Mouse (Mus musculus): Measurements from ENCODE around the gene Padi2. TPM values are rescaled to one million over a fixed set of nuclear protein-coding genes. Genes with fewer than 3 reads are reported as not detected.
A peak's percentile ranks its signal among the peaks of the same experiment; 100 is the strongest.

Gene Padi2
- polyA plus RNA-seq, 1 experiment from 2014 or later, result 1.2 TPM

DNA sequence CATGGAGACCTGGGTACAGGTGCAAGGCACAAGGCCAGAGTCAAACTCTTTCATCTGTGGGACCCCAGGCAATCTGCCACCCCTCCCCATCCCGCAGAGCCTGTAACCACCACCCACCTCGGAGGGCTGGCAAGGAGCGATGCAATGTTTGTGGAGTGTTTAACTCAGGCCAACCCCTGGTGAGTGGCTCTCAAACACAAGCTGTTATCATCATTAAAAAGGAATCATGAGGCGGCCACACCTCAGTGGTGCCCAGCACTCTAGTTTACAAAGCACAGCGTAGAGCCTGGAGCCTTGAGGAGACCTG is 33.5 kb upstream of the Padi2 start:
- no peak overlapping the region for H3K4me3 ChIP-seq (ENCODE audit: low read depth, low read length)
- WGBS, result 53% methylated on average over 5 of the region's 5 CpGs
- H3K9ac ChIP-seq (ENCODE audit: low read depth, low read length), result no peak overlapping the region
- ATAC-seq, result peak; percentile 9; the same call in 1 of the 2 replicates
- H3K9me3 ChIP-seq (ENCODE audit: control insufficient read depth), result no peaks in the 10 kb centered on the region
- no peak overlapping the region; the same call in 1 of the 2 replicates for H3K4me2 ChIP-seq (replicated peaks; ENCODE audit: low read depth)
- no peak for TF ChIP-seq CTCF (IDR thresholded peaks at IDR 0.05; ENCODE audit: low read depth)
- H3K36me3 ChIP-seq (ENCODE audit: control insufficient read depth, insufficient read depth), result no peaks in the 10 kb centered on the region
- H3K4me1 ChIP-seq (replicated peaks; ENCODE audit: control insufficient read depth, insufficient read depth, low read length), result peaks cover 4% of the 10 kb centered on the region; the same call in 1 of the 2 replicates
- H3K27me3 ChIP-seq (replicated peaks; ENCODE audit: control insufficient read depth, insufficient read depth, low read length), result no peaks in the 10 kb centered on the region
- peak overlapping the region; percentile 60 for H3K27ac ChIP-seq (ENCODE audit: low read depth, low read length)

DNA sequence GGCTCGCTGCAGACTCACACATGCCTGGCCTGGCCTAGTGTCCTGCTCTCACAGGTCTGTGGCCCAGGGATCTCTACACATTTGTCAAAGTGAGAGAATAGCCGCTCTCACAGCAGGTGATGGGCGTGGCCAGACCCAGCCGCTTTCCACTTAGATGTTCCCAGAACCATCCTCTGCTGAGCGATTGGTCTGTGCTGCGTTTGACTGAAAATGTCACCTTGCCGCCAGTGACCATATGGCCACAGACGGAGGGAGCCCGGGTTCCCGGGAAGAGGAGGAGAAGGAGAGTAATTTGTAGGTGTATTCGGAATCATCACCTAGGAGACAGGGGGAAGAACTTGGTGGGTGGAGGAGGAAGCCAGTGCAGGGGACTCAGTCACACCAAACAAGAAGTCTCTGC is 33.1 kb upstream of the Padi2 start:
- ATAC-seq, result no peak
- Histone ChIP-seq H3K4me3 (ENCODE audit: low read depth, low read length) (no peak overlapping the region), H3K4me2 (replicated peaks; ENCODE audit: low read depth) (no peak overlapping the region), H3K27ac (ENCODE audit: low read depth, low read length) (no peak overlapping the region), H3K9ac (ENCODE audit: low read depth, low read length) (no peak overlapping the region), H3K9me3 (ENCODE audit: control insufficient read depth) (no peaks in the 10 kb centered on the region), H3K36me3 (ENCODE audit: control insufficient read depth, insufficient read depth) (no peaks in the 10 kb centered on the region), H3K27me3 (replicated peaks; ENCODE audit: control insufficient read depth, insufficient read depth, low read length) (no peaks in the 10 kb centered on the region), H3K4me1 (replicated peaks; ENCODE audit: control insufficient read depth, insufficient read depth, low read length) (peaks cover 4% of the 10 kb centered on the region; the same call in 1 of the 2 replicates)
- 47% methylated on average over 11 of the region's 11 CpGs for WGBS
- no peak for TF ChIP-seq CTCF (IDR thresholded peaks at IDR 0.05; ENCODE audit: low read depth)

DNA sequence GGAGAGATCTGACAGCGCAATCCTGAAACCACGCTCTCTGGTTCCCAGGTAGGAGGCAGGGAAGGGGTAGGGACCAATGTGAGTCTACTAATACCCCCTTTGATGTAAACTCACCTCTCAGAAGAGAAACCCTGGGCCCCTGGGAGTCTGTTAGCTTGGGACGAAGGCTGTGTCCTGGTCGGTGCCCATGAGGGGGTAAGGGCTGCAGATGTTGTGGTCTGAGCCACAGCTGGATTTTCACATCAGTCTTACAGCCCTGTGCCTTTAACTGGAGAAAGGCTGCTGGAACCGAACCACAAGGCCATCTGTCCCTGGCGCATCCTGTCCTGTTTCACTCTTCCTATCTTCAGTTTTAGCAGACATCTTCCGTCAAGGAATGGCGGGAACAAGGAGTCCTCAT is 30.0 kb upstream of the Padi2 start:
- Histone ChIP-seq H3K4me3 (ENCODE audit: low read depth, low read length) (no peak overlapping the region), H3K36me3 (ENCODE audit: control insufficient read depth, insufficient read depth) (no peaks in the 10 kb centered on the region), H3K4me1 (replicated peaks; ENCODE audit: control insufficient read depth, insufficient read depth, low read length) (peaks cover 7% of the 10 kb centered on the region; the same call in 1 of the 2 replicates), H3K27me3 (replicated peaks; ENCODE audit: control insufficient read depth, insufficient read depth, low read length) (no peaks in the 10 kb centered on the region), H3K9me3 (ENCODE audit: control insufficient read depth) (no peaks in the 10 kb centered on the region), H3K4me2 (replicated peaks; ENCODE audit: low read depth) (no peak overlapping the region), H3K9ac (ENCODE audit: low read depth, low read length) (no peak overlapping the region), H3K27ac (ENCODE audit: low read depth, low read length) (no peak overlapping the region)
- ATAC-seq, result no peak
- TF ChIP-seq CTCF (IDR thresholded peaks at IDR 0.05; ENCODE audit: low read depth), result no peak
- WGBS, result 87% methylated on average over 8 of the region's 8 CpGs

DNA sequence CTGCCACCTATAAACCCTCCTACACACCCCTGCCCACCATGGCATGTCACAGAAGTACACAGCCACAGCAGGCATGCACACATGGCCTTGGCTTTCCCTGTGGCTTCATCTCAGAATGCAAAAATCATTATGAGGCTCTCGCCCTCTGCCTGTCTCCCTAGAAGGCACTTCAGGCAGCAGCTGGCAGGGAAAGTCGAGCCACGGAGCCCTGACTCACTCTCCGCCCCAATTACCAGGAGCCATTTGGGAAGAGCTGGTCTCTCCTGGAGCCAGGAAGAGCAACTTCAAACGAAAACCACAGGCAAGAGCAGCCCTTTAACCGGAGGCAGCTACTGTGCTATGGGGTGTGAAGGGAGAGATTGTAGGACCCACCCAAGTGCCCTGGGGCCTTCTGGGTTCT is 29.5 kb upstream of the Padi2 start:
- no peaks in the 10 kb centered on the region for H3K9me3 ChIP-seq (ENCODE audit: control insufficient read depth)
- peaks cover 7% of the 10 kb centered on the region; the same call in 1 of the 2 replicates for H3K4me1 ChIP-seq (replicated peaks; ENCODE audit: control insufficient read depth, insufficient read depth, low read length)
- no peak overlapping the region for H3K9ac ChIP-seq (ENCODE audit: low read depth, low read length)
- TF ChIP-seq CTCF (IDR thresholded peaks at IDR 0.05; ENCODE audit: low read depth), result no peak
- H3K4me2 ChIP-seq (replicated peaks; ENCODE audit: low read depth), result no peak overlapping the region
- ATAC-seq, result no peak
- WGBS, result 49% methylated on average over 6 of the region's 6 CpGs
- H3K4me3 ChIP-seq (ENCODE audit: low read depth, low read length), result no peak overlapping the region
- no peak overlapping the region for H3K27ac ChIP-seq (ENCODE audit: low read depth, low read length)
- no peaks in the 10 kb centered on the region for H3K36me3 ChIP-seq (ENCODE audit: control insufficient read depth, insufficient read depth)
- no peaks in the 10 kb centered on the region for H3K27me3 ChIP-seq (replicated peaks; ENCODE audit: control insufficient read depth, insufficient read depth, low read length)

DNA sequence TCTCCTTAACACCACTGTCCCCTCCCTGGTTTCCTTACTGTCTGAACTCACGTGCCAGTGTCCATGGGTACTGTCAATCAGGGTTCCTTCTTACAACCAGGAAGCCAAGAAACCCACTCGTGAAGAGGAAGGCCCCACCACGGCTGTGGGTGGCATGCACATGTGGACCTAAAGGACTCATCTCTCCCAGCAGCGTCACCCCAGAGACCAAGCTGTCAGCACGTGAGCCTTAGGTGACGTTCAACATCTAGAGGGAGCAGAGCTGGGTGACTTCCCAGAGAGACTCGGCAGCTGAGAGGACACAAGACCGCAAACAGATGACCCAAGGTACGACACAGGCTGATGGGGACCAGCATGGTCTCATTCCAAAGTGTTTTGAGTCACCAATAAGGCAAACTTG is 28.7 kb upstream of the Padi2 start:
- no peak for TF ChIP-seq CTCF (IDR thresholded peaks at IDR 0.05; ENCODE audit: low read depth)
- no peak overlapping the region for H3K27ac ChIP-seq (ENCODE audit: low read depth, low read length)
- no peak overlapping the region for H3K4me3 ChIP-seq (ENCODE audit: low read depth, low read length)
- no peak for ATAC-seq
- H3K27me3 ChIP-seq (replicated peaks; ENCODE audit: control insufficient read depth, insufficient read depth, low read length), result no peaks in the 10 kb centered on the region
- H3K4me2 ChIP-seq (replicated peaks; ENCODE audit: low read depth), result no peak overlapping the region
- H3K36me3 ChIP-seq (ENCODE audit: control insufficient read depth, insufficient read depth), result no peaks in the 10 kb centered on the region
- 77% methylated on average over 9 of the region's 9 CpGs for WGBS
- H3K9me3 ChIP-seq (ENCODE audit: control insufficient read depth), result no peaks in the 10 kb centered on the region
- 0 out of 2 replicates have a peak, but pooled peaks cover 7% of the 10 kb centered on the region for H3K4me1 ChIP-seq (replicated peaks; ENCODE audit: control insufficient read depth, insufficient read depth, low read length)
- no peak overlapping the region for H3K9ac ChIP-seq (ENCODE audit: low read depth, low read length)

DNA sequence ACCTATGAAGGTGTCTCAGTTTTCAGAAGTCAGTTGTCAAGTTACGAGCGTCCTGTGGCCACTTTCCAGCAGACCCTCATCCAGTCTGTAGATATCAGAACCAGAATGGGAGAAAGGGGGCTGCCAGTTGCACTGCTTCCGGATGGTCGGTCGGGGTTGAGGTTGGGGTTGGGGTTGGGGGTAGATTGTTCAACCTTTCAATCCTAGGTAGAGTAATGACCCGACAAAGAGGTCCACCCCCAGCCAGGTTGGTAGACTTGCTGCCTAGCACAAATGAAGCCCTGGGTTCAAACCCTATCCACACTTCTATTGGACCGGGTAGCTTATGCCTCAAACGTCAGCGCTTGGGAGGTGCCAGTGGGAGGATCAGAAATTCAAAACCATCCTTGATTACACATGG is 27.5 kb upstream of the Padi2 start:
- 91% methylated on average over 9 of the region's 9 CpGs for WGBS
- H3K4me2 ChIP-seq (replicated peaks; ENCODE audit: low read depth), result no peak overlapping the region
- no peak overlapping the region for H3K4me3 ChIP-seq (ENCODE audit: low read depth, low read length)
- no peak overlapping the region for H3K9ac ChIP-seq (ENCODE audit: low read depth, low read length)
- no peaks in the 10 kb centered on the region for H3K27me3 ChIP-seq (replicated peaks; ENCODE audit: control insufficient read depth, insufficient read depth, low read length)
- H3K27ac ChIP-seq (ENCODE audit: low read depth, low read length), result no peak overlapping the region
- no peak for ATAC-seq
- TF ChIP-seq CTCF (IDR thresholded peaks at IDR 0.05; ENCODE audit: low read depth), result no peak
- no peaks in the 10 kb centered on the region for H3K9me3 ChIP-seq (ENCODE audit: control insufficient read depth)
- 0 out of 2 replicates have a peak, but pooled peaks cover 2% of the 10 kb centered on the region for H3K4me1 ChIP-seq (replicated peaks; ENCODE audit: control insufficient read depth, insufficient read depth, low read length)
- no peaks in the 10 kb centered on the region for H3K36me3 ChIP-seq (ENCODE audit: control insufficient read depth, insufficient read depth)

DNA sequence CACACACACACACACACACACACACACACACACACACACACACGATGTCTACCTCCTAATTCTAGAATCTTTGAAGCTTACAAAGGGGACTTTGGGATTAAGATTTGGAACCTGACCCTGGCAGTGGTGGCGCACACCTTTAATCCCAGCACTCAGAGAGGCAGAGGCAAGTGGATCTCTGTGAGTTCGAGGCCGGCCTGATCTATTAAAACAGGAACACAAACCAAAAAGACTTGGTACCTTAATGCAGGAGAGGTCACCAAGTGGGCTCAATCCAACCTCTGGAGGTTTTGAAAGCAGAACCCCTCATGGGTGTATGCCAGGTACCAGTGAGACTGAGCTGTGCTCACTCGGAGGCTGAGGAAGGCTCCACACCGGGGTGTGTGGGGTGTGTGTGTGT is 27.0 kb upstream of the Padi2 start:
- 92% methylated on average over 6 of the region's 6 CpGs for WGBS
- ATAC-seq, result no peak; the same call in 1 of the 2 replicates

More for the DNA sequence above, 27.0 kb upstream of the Padi2 start:
- Histone ChIP-seq H3K9ac (ENCODE audit: low read depth, low read length) (no peak overlapping the region), H3K4me1 (replicated peaks; ENCODE audit: control insufficient read depth, insufficient read depth, low read length) (0 out of 2 replicates have a peak, but pooled peaks cover 2% of the 10 kb centered on the region), H3K4me2 (replicated peaks; ENCODE audit: low read depth) (no peak overlapping the region), H3K27me3 (replicated peaks; ENCODE audit: control insufficient read depth, insufficient read depth, low read length) (no peaks in the 10 kb centered on the region), H3K36me3 (ENCODE audit: control insufficient read depth, insufficient read depth) (no peaks in the 10 kb centered on the region), H3K4me3 (ENCODE audit: low read depth, low read length) (no peak overlapping the region), H3K27ac (ENCODE audit: low read depth, low read length) (0 out of 2 replicates have a peak overlapping the region, but pooled peaks have one; percentile 46), H3K9me3 (ENCODE audit: control insufficient read depth) (no peaks in the 10 kb centered on the region)
- TF ChIP-seq CTCF (IDR thresholded peaks at IDR 0.05; ENCODE audit: low read depth), result no peak
